Mouse (Mus musculus) myocyte (in vitro differentiated cells): Measurements from ENCODE around the gene Adipor2. TPM values are rescaled to one million over a fixed set of nuclear protein-coding genes. Genes with fewer than 3 reads are reported as not detected.

Experiments
- H3K27me3 ChIP-seq: one replicate; pipeline ENCODE4 v1.6.1; 2011; ENCODE audit not compliant: control insufficient read depth, insufficient read depth, insufficient read length
- H3K36me3 ChIP-seq: one replicate; pipeline ENCODE4 v1.6.1; 2011; ENCODE audit not compliant: control insufficient read depth, insufficient read depth
- H3K4me2 ChIP-seq: one replicate; pipeline ENCODE4 v1.6.1; 2011; ENCODE audit warnings: low read depth, control low read depth
- H3K4me3 ChIP-seq: one replicate; pipeline ENCODE4 v1.5.1; 2011; ENCODE audit warnings: mild to moderate bottlenecking, control low read depth, moderate library complexity
- H3K79me2 ChIP-seq: one replicate; pipeline ENCODE4 v1.6.1; 2011; ENCODE audit not compliant: control insufficient read depth, insufficient read depth
- H3ac ChIP-seq: one replicate; pipeline ENCODE4 v1.6.1; 2011; ENCODE audit not compliant: control insufficient read depth, insufficient read length
- CEBPB ChIP-seq: IDR thresholded peaks from 2 replicates; pipeline ENCODE4 v1.6.1; 2011; ENCODE audit warnings: mild to moderate bottlenecking, moderate library complexity; ENCODE audit not compliant: poor library complexity, insufficient read depth, severe bottlenecking
- E2F4 ChIP-seq: IDR thresholded peaks from one replicate; pipeline ENCODE4 v1.6.1; 2011; ENCODE audit warnings: mild to moderate bottlenecking, control low read depth, moderate library complexity; ENCODE audit not compliant: insufficient read depth
- MAX ChIP-seq: IDR thresholded peaks from one replicate; pipeline ENCODE4 v1.6.1; 2011; ENCODE audit warnings: low read depth, mild to moderate bottlenecking, control low read depth
- MYOD1 ChIP-seq, 3 experiments: IDR thresholded peaks; one replicate each; pipeline ENCODE4 v1.6.1; 2011; ENCODE audit warnings: control low read depth in 2 of 3, low read depth in 2 of 3, mild to moderate bottlenecking in 2 of 3, moderate library complexity in 1 of 3; ENCODE audit not compliant: insufficient read length in 2 of 3, control insufficient read depth in 1 of 3
- MYOG ChIP-seq, 3 experiments: IDR thresholded peaks; one replicate each; pipeline ENCODE4 v1.6.1; 2011; ENCODE audit warnings: control low read depth in 2 of 3, low read depth in 2 of 3, mild to moderate bottlenecking in 2 of 3; ENCODE audit not compliant: insufficient read length in 2 of 3, control insufficient read depth in 1 of 3, insufficient read depth in 1 of 3
- POLR2A ChIP-seq: IDR thresholded peaks from one replicate; pipeline ENCODE4 v1.6.1; 2011; ENCODE audit warnings: low read depth, mild to moderate bottlenecking, control low read depth, moderate library complexity; ENCODE audit not compliant: insufficient read length
- POLR2AphosphoS2 ChIP-seq: IDR thresholded peaks from one replicate; pipeline ENCODE4 v1.6.1; 2011; ENCODE audit warnings: low read depth, control low read depth; ENCODE audit not compliant: insufficient read length
- REST ChIP-seq: IDR thresholded peaks from one replicate; pipeline ENCODE4 v1.6.1; 2011; ENCODE audit warnings: mild to moderate bottlenecking, control low read depth, moderate library complexity; ENCODE audit not compliant: insufficient read depth, insufficient read length
- SRF ChIP-seq: IDR thresholded peaks from one replicate; pipeline ENCODE4 v1.6.1; 2011; ENCODE audit warnings: low read depth; ENCODE audit not compliant: control insufficient read depth, insufficient read length
- TCF12 ChIP-seq: IDR thresholded peaks from one replicate; pipeline ENCODE4 v1.6.1; 2011; ENCODE audit warnings: mild to moderate bottlenecking, control low read depth; ENCODE audit not compliant: poor library complexity, insufficient read depth, severe bottlenecking
- TCF3 ChIP-seq: IDR thresholded peaks from one replicate; pipeline ENCODE4 v1.6.1; 2011; ENCODE audit warnings: low read depth, control low read depth; ENCODE audit not compliant: insufficient read length
- USF1 ChIP-seq: IDR thresholded peaks from one replicate; pipeline ENCODE4 v1.6.1; 2011; ENCODE audit warnings: low read depth, mild to moderate bottlenecking, control low read depth, moderate library complexity
- polyA plus RNA-seq: library from polyadenylated mRNA; unstranded; fragments of >200 nt; fragmentation: generic; extraction: Trizol; gene quantifications from one replicate; pipeline ENCODE4 v1.2.1, GENCODE M21; 2012; ENCODE audit warnings: missing spikeins

Adipor2 gene
- polyA plus RNA-seq, 1 experiment: 47.9 TPM

GRCm38 (mm10) chr6:119431751-119432324, 14.3 kb upstream of the Adipor2 start:
- TF ChIP-seq USF1 (no peak), REST (no peak), TCF12 (no peak), TCF3 (no peak), MAX (no peak), E2F4 (no peak), SRF (no peak), CEBPB (no peak), POLR2AphosphoS2 (no peak), POLR2A (no peak)
- Histone ChIP-seq H3K79me2 (no peaks in the 10 kb centered on the region), H3K4me3 (no peak overlapping the region), H3ac (no peak overlapping the region), H3K4me2 (no peak overlapping the region), H3K36me3 (no peaks in the 10 kb centered on the region), H3K27me3 (no peaks in the 10 kb centered on the region)

- no peak for TF ChIP-seq MYOD1 (IDR thresholded peaks at IDR 0.05; ENCODE audit: control insufficient read depth in 1 of 3, insufficient read length in 2 of 3, low read depth in 2 of 3)
- H3ac ChIP-seq: no peak overlapping the region
- no peak overlapping the region for H3K4me3 ChIP-seq
- H3K27me3 ChIP-seq: no peaks in the 10 kb centered on the region
- no peaks in the 10 kb centered on the region for H3K79me2 ChIP-seq
- H3K4me2 ChIP-seq: no peak overlapping the region
- no peaks in the 10 kb centered on the region for H3K36me3 ChIP-seq
These were observed 13.0 kb upstream of the Adipor2 start for GRCm38 (mm10) chr6:119430508-119430907.

GRCm38 (mm10) chr6:119429311-119429710, 11.8 kb upstream of the Adipor2 start:
- Histone ChIP-seq H3K4me3 (no peak overlapping the region), H3K27me3 (no peaks in the 10 kb centered on the region), H3K36me3 (no peaks in the 10 kb centered on the region), H3K4me2 (no peak overlapping the region), H3K79me2 (no peaks in the 10 kb centered on the region), H3ac (no peak overlapping the region)
- no peak for TF ChIP-seq REST
- no peak for TF ChIP-seq SRF
- TF ChIP-seq MYOD1 (IDR thresholded peaks at IDR 0.05; ENCODE audit: control insufficient read depth in 1 of 3, insufficient read length in 2 of 3, low read depth in 2 of 3): no peak
- TF ChIP-seq TCF12: no peak
- TF ChIP-seq E2F4: no peak
- no peak for TF ChIP-seq MAX
- no peak for TF ChIP-seq POLR2A
- no peak for TF ChIP-seq TCF3
- TF ChIP-seq USF1: no peak
- TF ChIP-seq CEBPB: no peak
- no peak for TF ChIP-seq MYOG (IDR thresholded peaks at IDR 0.05; ENCODE audit: control insufficient read depth in 1 of 3, insufficient read depth in 1 of 3, insufficient read length in 2 of 3, low read depth in 2 of 3)
- no peak for TF ChIP-seq POLR2AphosphoS2

GRCm38 (mm10) chr6:119428611-119429010, 11.1 kb upstream of the Adipor2 start:
- TF ChIP-seq REST: no peak
- no peak for TF ChIP-seq SRF
- no peak for TF ChIP-seq POLR2AphosphoS2
- no peak for TF ChIP-seq E2F4
- TF ChIP-seq USF1: no peak
- no peak for TF ChIP-seq POLR2A
- no peak for TF ChIP-seq TCF12
- TF ChIP-seq MAX: no peak
- no peak for TF ChIP-seq MYOD1 (IDR thresholded peaks at IDR 0.05; ENCODE audit: control insufficient read depth in 1 of 3, insufficient read length in 2 of 3, low read depth in 2 of 3)
- TF ChIP-seq CEBPB: no peak
- no peak for TF ChIP-seq TCF3
- no peak for TF ChIP-seq MYOG (IDR thresholded peaks at IDR 0.05; ENCODE audit: control insufficient read depth in 1 of 3, insufficient read depth in 1 of 3, insufficient read length in 2 of 3, low read depth in 2 of 3)
- Histone ChIP-seq H3K27me3 (no peaks in the 10 kb centered on the region), H3K4me2 (no peak overlapping the region), H3K4me3 (no peak overlapping the region), H3K36me3 (no peaks in the 10 kb centered on the region), H3ac (no peak overlapping the region), H3K79me2 (no peaks in the 10 kb centered on the region)

- H3K36me3 ChIP-seq: no peaks in the 10 kb centered on the region
- TF ChIP-seq SRF (no peak), TCF12 (no peak), MYOD1 (IDR thresholded peaks at IDR 0.05; ENCODE audit: control insufficient read depth in 1 of 3, insufficient read length in 2 of 3, low read depth in 2 of 3) (no peak), MYOG (IDR thresholded peaks at IDR 0.05; ENCODE audit: control insufficient read depth in 1 of 3, insufficient read depth in 1 of 3, insufficient read length in 2 of 3, low read depth in 2 of 3) (no peak), CEBPB (no peak), TCF3 (no peak), MAX (no peak)
- no peak overlapping the region for H3ac ChIP-seq
- no peak overlapping the region for H3K4me2 ChIP-seq
- no peaks in the 10 kb centered on the region for H3K79me2 ChIP-seq
- H3K27me3 ChIP-seq: no peaks in the 10 kb centered on the region
- no peak overlapping the region for H3K4me3 ChIP-seq
These were observed 3.5 kb upstream of the Adipor2 start for GRCm38 (mm10) chr6:119421001-119421400.
